Mouse (Mus musculus) cerebellum, adult 11-12 months (tissue): Measurements from ENCODE around the gene Pik3cd.

Source experiments
- DNase-seq: peaks from one replicate; pipeline ENCODE4 v3.0.0; 2022

Pik3cd gene

DNA sequence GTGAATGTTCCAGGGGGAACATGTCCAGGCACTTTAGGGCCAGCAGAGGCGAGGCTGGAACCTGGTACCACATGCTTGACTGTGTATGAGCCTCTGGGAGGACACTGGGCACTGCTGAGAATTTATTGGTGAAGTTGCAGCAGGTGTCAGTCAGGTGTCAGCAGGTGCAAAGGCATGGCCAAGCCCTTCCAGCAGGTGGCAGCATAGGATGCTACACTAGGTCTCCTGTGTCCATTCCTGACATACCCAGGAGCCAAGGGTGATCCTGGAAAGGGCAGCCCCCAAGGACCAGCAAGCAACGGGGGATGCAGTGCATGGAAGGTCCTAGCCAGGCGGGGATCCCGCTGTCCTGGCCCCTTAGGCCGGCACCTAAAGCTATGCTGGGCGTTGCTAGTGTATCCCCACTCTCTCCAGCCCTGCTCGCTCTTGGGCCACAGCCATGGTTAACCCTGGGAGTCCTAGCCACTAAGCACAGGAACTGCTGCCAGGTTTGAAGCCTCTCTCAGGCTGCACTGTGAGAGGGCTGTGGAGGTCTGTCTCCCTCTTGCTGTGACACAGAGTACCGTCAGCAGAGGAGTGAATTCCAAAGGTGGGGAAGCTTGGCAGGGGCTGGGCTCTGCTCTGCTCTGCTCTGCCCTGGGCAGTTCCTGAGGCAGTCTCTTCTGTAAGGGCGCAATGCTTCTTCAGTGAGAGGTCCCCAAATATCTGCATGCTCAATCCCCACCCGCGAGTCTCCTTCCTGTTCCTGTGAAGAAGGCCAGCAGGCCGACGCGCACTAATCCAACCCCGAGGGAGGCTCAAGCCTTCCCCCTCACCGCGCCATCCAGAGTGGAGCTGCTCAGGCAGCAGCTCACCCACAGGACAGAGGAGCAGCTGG, 21.7 kb upstream of the Pik3cd start:
- peak; percentile 90 for DNase-seq

GRCm38 (mm10) chr4:149723021-149723390, 20.6 kb upstream of the Pik3cd start:
- DNase-seq: peak; percentile 64

- peak; percentile 71 for DNase-seq
Measured at GRCm38 (mm10) chr4:149722104-149723020, 20.0 kb upstream of the Pik3cd start.

- DNase-seq: peak; percentile 22
Measured at GRCm38 (mm10) chr4:149721163-149721562, 18.8 kb upstream of the Pik3cd start.

DNA sequence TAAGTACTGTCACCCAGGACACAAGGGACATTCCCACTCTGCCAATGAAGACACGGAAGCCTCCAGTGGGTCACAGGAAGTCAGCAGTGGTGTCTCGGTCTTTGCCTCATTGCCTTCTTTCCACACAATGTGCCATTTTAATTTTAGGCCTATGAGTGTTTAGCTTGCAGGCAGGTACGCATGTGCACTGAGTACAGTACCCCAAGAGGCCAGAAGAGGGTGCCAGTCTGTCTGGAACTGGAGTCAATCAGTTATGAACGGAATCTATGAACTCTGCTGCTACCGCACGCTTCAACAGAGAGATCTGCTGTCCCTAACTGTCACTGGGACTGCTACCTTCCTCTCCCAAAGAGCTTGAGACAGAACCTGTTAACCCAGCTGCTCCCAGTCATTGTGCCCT, 17.3 kb upstream of the Pik3cd start:
- DNase-seq: peak; percentile 54

DNA sequence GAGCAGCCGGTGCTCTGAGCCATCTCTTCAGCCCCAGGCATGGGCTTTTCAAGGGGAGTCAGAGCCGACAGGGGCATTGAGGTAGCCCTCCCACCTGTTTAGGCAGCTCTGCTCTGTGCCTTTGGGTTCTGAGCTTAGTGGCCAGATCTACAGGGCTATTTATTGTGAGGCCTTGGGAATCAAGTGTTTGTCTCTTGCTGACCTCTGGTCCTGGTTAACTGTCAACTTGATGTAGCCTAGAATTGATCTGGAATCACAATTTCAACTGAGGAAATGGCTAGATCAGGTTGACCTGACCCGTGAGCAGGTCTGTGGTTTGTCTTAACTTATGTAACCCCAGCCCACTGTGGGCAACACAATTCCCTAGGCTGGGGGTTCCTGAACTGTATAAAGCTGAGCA, 12.2 kb upstream of the Pik3cd start:
- DNase-seq: no peak

- DNase-seq: peak; percentile 43
Measured at GRCm38 (mm10) chr4:149711955-149712354, 9.6 kb upstream of the Pik3cd start.

DNA sequence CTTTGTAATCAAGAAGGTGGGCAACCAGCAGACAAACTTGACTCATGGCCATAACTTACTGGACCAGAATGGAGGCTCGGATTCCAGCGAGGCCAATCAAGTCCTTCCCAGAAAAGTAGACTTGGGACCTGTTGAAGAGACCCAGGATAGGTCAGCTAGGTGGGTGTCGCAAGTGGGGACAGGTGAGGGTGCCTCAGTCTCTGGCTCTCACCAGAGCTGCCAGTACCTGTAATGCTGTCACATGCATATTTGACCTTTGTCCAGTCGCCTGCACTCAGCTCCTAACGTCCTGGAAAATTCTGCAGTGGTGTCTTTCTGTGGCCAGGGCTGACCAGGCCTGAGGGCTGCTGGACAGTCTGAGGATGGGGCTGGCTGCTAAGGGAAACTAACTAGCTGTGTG, 9.1 kb upstream of the Pik3cd start:
- DNase-seq: no peak

DNA sequence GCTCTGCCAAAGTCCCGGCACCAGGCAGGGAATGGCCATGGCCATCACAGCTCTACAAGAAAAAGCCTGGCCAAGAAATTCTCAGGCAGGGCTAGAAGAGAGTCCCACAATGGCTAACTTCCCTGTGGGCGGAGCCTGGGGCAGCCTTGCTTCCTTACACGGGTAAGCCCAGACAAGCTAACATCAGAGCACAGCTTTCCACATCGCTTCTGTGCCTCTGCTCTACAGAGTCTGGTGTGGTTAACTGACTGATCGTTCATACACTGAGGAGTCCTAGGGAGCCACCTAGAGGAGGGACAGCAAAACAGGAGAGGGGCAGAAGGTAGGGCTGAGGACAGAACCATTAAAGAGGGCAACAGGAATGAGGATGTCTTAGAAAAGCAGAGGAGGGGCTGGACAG, 8.1 kb upstream of the Pik3cd start:
- peak; percentile 23 for DNase-seq

DNA sequence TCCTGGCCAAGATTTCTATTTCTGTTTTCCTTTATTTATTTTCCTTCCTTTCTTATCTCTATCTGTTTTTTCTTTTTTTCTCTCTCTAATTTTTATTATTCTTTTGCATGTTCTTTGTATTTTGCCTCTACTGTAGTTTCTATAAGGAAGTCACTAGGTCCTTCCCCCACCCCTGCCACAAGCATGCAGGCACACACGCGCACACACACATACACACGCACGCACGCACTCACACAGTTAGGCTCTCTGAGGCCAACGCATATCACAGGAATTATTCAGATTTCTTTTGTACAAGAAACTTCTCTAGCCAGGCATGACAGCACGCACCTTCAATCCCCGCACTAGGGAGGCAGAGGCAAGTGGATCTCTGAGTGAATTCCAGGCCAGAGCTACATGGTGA, 3.6 kb upstream of the Pik3cd start:
- DNase-seq: no peak

- DNase-seq: no peak
Measured at GRCm38 (mm10) chr4:149705298-149705697, 2.9 kb upstream of the Pik3cd start.

DNA sequence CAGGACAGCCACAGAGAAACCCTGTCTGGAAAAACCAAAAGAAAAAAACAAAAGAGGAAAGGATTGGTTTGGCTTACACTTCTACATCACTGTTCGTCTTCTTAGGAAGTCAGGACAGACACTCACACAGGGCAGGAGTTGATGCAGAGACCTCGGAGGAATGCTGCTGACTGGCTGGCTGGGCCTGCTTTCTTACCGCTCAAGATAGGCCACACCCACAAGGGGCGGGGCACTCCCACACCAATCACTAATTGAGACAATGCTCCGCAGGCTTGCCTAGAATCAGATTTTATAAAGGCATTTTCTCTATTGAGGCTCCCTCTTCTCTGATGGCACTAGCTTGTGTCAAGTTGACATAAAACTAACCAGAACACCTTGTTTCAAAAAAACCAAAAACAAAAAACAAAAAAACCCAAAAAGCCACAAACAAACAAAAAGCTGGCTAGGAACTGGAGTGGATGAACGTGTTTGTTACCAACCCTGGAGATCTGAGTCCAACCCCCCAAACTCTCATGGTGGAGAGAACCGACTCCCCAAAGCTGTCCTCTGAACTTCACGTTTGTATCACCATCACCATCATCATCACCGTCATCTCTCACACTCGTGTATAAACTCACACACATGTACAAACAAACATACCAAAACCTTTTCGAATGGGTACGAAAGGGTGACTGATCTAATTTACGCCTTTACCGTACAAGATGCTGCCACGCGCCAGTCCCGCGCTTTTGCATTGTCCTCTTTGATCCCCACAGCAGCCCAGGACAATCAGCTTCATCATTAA, 753 bp downstream of the Pik3cd start:
- no peak for DNase-seq

DNA sequence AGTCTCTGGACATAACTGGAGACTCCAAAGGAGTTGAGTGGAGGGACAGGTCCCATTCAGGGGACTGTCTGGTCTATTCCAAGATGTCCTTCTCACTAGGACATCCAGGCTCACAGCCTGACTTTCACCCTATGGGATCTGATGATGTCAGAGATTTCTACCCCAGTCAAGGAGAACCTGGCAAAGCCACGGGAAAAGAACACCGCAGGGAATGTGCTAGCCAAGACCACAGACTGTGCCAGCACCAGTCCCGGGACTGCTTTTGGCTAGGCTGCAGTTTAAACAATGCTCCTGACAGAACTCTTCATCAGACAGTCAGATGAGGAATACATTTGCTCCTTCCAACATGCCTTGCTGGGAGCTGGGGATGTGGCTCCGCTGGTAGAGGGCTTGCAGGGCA, 2.4 kb downstream of the Pik3cd start:
- no peak for DNase-seq

DNA sequence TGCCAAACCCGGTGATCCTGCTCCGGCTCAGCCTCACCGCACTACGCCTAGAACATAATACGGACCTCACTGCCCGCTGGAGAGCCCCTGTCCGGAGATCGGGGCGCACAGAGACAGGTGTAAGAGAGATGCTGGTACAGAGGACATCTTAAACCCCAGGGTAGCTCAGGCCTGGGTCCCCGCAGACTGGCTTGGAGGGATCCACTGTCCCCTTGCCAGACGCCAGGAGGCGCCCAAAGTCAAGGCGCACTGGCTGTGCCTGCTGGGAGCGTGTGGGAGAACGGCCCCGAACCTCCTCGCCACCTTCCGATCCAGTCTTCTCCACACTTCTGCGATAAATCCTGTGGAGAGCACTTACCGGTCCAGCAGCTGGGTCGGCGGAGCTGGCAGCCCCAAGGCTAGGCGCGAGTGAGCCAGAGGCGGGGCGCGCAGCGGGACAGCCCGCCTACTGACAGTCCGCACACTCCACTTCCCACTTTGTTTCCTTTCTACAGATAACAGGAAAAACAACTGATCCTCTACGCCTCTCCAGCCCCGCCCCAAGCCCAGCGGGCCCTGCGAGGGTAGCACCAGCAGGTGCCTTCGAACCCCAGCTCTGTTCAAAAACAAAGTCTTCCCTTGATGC, 4.1 kb downstream of the Pik3cd start:
- DNase-seq: peak; percentile 46

DNA sequence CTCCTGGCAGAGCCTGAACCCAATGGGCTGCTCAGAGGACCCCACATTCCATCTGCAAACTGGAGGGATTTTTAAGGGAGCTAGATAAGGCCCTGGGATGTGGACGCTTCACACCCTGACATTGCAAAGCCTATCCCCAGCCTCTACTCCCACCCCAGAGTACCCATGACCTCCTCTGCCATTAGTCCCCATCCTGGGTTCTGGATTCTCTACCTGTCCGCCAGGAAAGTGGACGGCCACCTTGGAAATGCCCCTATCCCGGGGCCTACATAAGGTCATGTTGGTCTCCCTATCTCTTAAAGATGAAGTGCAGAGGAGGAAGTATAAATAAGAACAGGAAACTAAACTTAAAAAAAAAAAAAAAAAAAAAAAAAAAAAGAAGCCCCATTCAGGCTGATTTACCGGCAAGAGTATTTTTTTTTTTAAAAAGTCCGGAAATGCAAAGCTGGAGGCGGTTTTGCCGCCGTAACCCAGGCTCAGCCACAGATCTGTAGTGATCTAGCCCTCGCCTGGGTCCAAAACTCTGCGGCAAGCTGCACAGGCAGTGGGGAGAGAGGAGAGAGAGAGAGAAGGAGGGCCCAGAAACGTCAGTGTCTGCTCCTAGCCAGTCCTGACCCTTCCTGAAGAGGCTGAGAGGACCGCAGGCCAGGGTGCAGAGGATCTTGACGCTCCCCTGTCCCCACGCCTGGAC, 4.7 kb downstream of the Pik3cd start:
- DNase-seq: no peak

DNA sequence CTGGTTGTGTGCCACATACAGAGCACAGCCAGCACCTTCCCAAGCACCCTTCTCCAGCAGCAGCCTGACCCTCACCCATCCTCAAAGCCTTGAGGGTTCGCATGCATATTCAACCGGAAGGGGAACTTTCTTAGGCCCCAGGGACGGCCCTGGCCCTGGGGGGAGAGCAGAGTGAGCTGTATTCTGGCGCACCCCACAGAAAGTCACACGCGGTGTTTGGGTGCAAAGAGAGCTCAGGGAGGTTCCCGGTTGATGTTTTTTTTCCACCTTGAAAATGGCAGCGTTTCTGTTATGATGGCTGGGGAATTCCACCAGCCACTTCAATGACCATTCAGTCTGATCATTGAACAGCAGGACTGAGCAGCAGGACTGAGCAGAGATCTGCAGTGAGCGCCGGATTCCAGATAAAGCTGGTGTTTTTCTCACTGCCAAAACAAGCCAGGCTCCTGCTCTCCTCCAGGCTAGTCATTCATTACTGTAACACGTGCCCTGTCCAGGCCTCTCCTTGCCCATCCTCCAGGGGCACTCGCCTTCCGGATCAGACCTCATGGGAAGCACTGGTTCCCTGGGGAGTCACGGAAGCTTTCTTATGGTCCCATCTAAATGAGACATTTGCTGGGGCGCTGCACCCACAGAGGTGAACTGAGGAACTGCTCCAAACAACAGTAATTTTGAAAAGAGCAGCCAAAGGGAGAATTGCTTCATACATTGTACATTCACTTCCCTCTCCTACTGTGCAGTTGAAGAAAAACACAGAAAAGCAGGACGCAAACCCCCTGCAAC, 6.0 kb downstream of the Pik3cd start:
- DNase-seq: no peak

DNA sequence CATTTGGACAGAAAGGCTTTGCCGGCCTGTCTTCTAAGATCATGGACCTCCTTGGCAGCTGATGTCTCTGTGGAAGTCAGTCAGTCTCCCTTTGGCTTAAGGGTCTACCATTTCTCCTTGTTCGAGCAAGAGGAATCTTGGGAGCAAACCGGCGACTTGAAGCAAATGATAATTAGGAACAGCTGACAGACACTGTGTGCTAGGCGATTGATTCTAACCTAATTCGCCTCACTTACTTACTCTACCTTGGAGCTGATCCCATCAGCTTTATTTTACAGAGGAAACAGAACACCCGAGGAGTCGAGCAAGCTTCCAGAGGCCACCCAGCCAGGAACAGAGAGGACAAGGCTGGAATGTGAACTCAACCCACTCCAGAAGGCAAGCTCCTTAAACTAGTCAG, 11.0 kb downstream of the Pik3cd start:
- no peak for DNase-seq

DNA sequence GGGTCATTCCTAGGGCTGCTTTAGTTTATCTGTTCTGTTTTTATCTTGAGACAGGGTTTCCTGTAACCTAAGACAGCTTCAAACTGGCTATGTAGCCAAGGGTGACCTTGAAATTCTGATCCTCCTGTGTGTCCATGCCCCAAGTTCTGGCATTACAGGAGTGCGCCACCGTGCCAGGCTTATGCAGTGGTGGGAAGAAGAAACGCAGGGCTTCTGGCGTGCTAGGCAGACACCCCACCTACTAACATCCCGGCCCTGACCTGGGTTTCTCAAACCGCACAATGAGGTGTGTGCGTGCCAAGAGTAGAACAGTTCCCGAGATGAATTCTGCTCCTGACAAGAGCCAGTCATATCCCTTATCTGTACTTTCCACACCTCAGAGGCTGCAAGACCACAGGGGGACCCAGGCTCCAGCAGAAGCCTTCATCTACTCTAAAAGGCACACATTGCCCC, 11.5 kb downstream of the Pik3cd start:
- no peak for DNase-seq

GRCm38 (mm10) chr4:149689822-149690700, 12.3 kb downstream of the Pik3cd start:
- DNase-seq: no peak

GRCm38 (mm10) chr4:149688861-149689260, 13.5 kb downstream of the Pik3cd start:
- DNase-seq: no peak
